Mouse (Mus musculus) olfactory bulb, adult 2 months (tissue): ENCODE results near the gene Gm49392. TPM values are rescaled to one million over a fixed set of nuclear protein-coding genes. Genes with fewer than 3 reads are reported as not detected.
"Not testable (repeated sequence)": the region's sequence is repeated elsewhere in the genome, so short reads cannot be mapped to it uniquely, and the experiment has no call there.

ENCODE experiments used
- H3K27ac ChIP-seq: fragments of 200-500 bp; 2 replicates; pipeline ENCODE4 v1.5.1; 2012; ENCODE audit warnings: low read depth, low read length; ENCODE audit not compliant: insufficient read depth
- H3K4me1 ChIP-seq: fragments of 200-500 bp; 2 replicates; pipeline ENCODE4 v1.6.1; 2012; ENCODE audit warnings: low read length; ENCODE audit not compliant: control insufficient read depth, insufficient read depth
- H3K4me3 ChIP-seq: fragments of 200-500 bp; 2 replicates; pipeline ENCODE4 v1.5.1; 2012; ENCODE audit warnings: mild to moderate bottlenecking, low read depth, low read length, moderate library complexity; ENCODE audit not compliant: insufficient read depth
- CTCF ChIP-seq: fragments of 200-500 bp; IDR thresholded peaks from 2 replicates; pipeline ENCODE4 v1.5.1; 2012; ENCODE audit warnings: low read depth, mild to moderate bottlenecking, low read length, moderate library complexity; ENCODE audit not compliant: insufficient read depth
- POLR2A ChIP-seq: fragments of 200-500 bp; IDR thresholded peaks from 2 replicates; pipeline ENCODE4 v1.6.1; 2012; ENCODE audit warnings: mild to moderate bottlenecking, low read depth, low read length, moderate library complexity; ENCODE audit not compliant: insufficient read depth
- WGBS: fragments of 180-500 bp; shearing (Covaris S2); methylation state at CpG from one replicate; pipeline ENCODE4 v1.1.7; 2018; 5-methylcytosine and 5-hydroxymethylcytosine counted together
- polyA plus RNA-seq: library from polyadenylated mRNA; stranded (reverse); fragments of >200 nt; gene quantifications from 2 replicates; pipeline ENCODE4 v1.2.4, GENCODE M21; 2012; ENCODE audit warnings: low replicate concordance; ENCODE audit not compliant: missing spikeins, insufficient read depth, insufficient read length

Gene Gm49392
- polyA plus RNA-seq, result not detected in 2 replicates

- H3K4me1 ChIP-seq, H3K27ac ChIP-seq, H3K4me3 ChIP-seq: not testable (repeated sequence)
- WGBS, result 82% methylated on average over 8 of the region's 8 CpGs
These were observed at the start of gene Gm49392 for GRCm38 (mm10) chr13:60896794-60897193. Gene Gm49392 (minus strand): TSS chr13:60896894.

- 77% methylated on average over 3 of the region's 3 CpGs for WGBS
- H3K4me1 ChIP-seq, H3K4me3 ChIP-seq, H3K27ac ChIP-seq: not testable (repeated sequence)
These were observed 45.2 kb upstream of the Gm49392 start, which contains the start of gene Tpbpa for GRCm38 (mm10) chr13:60941884-60942283. Gene Tpbpa (minus strand): TSS chr13:60941984.

DNA sequence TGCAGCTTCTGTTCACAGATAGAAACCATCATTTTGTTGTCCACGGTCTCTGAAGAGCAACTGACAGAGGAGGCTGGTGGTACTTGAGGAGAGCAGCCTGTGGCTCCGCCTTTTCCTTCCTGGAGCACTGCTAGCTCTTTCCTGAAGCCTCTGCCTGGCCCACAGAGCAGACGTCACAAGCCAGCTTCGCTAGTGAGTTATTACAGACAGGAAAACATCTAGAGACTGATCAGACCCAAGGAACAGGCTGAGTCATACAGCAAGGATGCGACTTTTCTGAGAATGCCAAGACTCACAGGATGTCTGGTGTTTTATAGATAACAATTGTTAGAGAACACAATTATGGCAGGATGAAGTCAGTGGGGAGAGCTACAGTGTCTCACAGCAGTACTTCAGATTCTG, 39.8 kb upstream of the Gm49392 start, which contains the start of the genes Gm49391 and Ctla2a:
Gene Gm49391, minus strand, starts transcription at position 72 of the 402 bp plus-strand sequence.
Gene Ctla2a, minus strand, starts transcription at position 126 of the 402 bp plus-strand sequence.
- no peak for TF ChIP-seq POLR2A
- TF ChIP-seq CTCF, result no peak
- Histone ChIP-seq H3K27ac (no peak within 1 kb of the TSS), H3K4me3 (no peak within 1 kb of the TSS), H3K4me1 (no peaks in the 10 kb centered on the region)
- WGBS, result 68% methylated on average over 5 of the region's 5 CpGs

DNA sequence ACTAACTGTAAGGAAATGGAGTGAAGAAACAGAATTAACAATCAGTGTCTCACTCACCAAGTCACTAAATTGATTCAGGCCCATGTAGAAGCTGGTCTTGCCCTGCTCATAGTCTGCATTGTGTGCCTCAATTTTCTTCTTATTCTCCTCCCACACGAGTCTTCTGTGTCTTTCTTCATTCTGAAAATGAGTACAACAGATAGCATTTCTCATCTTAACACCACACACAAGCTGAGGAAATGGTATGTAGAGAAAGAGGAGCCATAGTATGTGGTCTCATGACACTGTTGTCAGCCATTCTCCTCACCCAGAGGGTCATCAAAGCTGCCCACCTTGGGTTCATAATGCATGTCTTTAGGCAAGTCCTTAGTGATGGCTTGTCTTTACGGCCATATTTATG, 38.8 kb upstream of the Gm49392 start, which contains the start of gene Gm49393:
Gene Gm49393, minus strand, starts transcription at position 101 of the 400 bp plus-strand sequence.
- not testable (repeated sequence) for H3K27ac ChIP-seq, H3K4me1 ChIP-seq, H3K4me3 ChIP-seq
- 67% methylated on average over 2 of the region's 2 CpGs for WGBS

DNA sequence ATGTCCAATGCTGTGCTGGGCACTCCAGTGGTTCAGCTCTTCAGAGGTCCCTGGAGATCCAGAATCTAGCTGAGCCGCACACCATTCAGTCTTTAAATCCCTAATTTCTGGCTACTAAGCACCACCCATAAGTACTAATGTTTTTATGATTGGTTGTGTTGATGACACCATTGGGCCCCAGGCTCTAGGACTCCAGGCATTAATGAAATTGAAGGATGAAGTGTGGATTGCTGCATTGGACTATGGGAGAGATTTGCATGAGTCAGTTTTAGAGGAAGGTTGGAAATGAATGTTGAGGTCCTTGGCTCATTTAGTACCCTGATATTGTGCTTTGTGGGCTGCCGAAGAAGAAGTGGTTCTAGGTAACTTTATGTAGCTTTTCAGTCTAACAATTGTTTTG, 8.1 kb upstream of the Gm49392 start, which contains the start of gene Tpbpb:
Gene Tpbpb, minus strand, starts transcription at position 101 of the 400 bp plus-strand sequence.
- not testable (repeated sequence) for H3K4me1 ChIP-seq, H3K4me3 ChIP-seq, H3K27ac ChIP-seq
- 88% methylated on average over 2 of the region's 2 CpGs for WGBS

DNA sequence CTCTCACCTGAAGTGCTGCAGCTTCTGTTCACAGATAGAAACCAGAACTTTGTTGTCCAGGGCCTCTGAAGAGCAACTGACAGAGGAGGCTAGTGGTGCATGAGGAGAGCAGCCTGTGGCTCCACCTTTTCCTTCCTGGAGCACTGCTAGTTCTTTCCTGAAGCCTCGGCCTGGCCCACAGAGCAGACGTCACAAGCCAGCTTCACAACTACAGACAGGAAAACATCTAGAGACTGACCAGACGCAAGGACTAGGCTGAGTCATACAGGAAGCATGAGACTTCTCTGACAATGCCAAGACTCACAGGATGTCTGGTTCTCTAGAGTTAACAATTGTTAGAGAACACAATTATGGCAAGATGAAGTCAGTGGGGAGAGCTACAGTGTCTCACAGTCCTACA, 634 bp upstream of the Gm49392 start, which contains the start of gene Ctla2b:
Gene Ctla2b, minus strand, starts transcription at position 120 of the 400 bp plus-strand sequence.
- no peaks in the 10 kb centered on the region for H3K4me1 ChIP-seq
- 86% methylated on average over 3 of the region's 3 CpGs for WGBS
- no peak for TF ChIP-seq POLR2A
- no peak for TF ChIP-seq CTCF
- no peak within 1 kb of the TSS for H3K4me3 ChIP-seq
- no peak within 1 kb of the TSS for H3K27ac ChIP-seq

DNA sequence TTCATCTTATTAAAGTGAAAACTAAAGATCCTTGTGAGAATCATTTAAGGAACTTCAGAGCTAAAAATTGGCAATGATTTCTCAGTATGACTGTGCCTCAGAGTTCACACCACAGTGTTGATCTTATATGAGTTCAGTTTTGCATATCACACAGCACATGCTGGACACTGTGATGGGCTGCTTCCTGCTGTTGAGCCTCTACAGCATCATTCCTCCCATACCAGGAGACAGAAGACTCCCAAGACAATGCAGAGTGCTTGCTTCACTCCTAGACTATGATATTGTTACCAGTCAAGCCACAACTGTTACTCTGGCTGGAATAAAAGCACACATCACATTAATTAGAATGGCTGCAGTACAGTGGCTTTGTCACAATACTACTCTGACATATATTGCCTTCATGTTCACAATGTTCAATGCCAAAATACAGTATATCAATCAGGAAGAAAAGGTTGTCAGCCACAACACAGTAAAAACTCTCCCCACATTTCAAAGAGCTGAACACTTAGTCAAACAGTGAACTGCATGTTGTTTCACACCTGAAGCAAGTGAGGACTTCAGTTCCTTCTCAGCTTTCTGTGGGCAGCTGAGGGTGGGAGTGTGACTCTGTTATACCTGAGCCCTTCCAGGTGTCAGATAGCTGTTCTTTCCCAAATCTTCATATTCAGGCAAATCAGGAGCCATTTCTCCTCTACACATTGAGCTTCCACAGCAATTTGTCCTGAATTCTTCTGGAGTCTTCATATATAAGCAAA, 1.1 kb downstream of the Gm49392 start:
- no peak for TF ChIP-seq CTCF
- TF ChIP-seq POLR2A, result no peak
- Histone ChIP-seq H3K27ac (no peak overlapping the region), H3K4me1 (no peaks in the 10 kb centered on the region), H3K4me3 (no peak overlapping the region)

- Histone ChIP-seq H3K27ac (no peak overlapping the region), H3K4me1 (no peaks in the 10 kb centered on the region), H3K4me3 (no peak overlapping the region)
- TF ChIP-seq POLR2A (no peak), CTCF (no peak)
- 92% methylated on average over 1 of the region's 1 CpGs for WGBS
These were observed 4.4 kb downstream of the Gm49392 start for GRCm38 (mm10) chr13:60892301-60892700.

DNA sequence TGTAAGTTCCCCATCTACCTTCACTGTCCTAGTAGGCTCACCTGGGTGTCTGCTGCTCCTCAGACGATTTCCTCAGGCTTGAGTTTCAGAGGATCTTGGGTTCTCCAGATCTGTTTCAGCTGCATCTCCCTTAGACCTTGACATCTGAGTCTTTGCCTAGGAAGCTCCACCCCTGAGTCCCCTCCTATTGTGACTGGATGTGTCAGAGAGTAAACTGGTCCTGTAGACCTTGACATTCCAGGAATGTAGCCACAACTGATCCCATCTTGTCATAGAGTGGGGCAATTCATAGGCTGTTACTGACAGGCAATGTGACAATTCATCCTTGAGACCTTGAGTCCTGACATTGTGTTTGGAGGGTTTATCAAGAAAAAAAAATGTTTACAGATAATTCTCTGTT, 32.4 kb downstream of the Gm49392 start, which contains the start of gene 4930486L24Rik:
Gene 4930486L24Rik, minus strand, starts transcription at position 195 of the 400 bp plus-strand sequence.
- 68% methylated on average over 1 of the region's 1 CpGs for WGBS
- Histone ChIP-seq H3K27ac (no peak within 1 kb of the TSS), H3K4me1 (no peaks in the 10 kb centered on the region), H3K4me3 (no peak within 1 kb of the TSS)
- TF ChIP-seq CTCF, result no peak
- TF ChIP-seq POLR2A, result no peak
